Mouse (Mus musculus) spleen, postnatal 14 days (tissue): ENCODE measurements at regions not wholly inside any gene's neighbourhood (a gene's known extent, or its start where the extent isn't known, plus 50 kb on each side); places are given as distances from the start of the nearest gene placed in this dataset.

Source experiments
- DNase-seq, 2 experiments: peaks; one replicate each; pipeline ENCODE4 v3.0.0; 2021 to 2022; ENCODE audit warnings: low spot score in 2 of 2

- no peak for DNase-seq
Observed at GRCm38 (mm10) chr7:111420698-111421097, 337.9 kb upstream of the Eif4g2 start.

DNA sequence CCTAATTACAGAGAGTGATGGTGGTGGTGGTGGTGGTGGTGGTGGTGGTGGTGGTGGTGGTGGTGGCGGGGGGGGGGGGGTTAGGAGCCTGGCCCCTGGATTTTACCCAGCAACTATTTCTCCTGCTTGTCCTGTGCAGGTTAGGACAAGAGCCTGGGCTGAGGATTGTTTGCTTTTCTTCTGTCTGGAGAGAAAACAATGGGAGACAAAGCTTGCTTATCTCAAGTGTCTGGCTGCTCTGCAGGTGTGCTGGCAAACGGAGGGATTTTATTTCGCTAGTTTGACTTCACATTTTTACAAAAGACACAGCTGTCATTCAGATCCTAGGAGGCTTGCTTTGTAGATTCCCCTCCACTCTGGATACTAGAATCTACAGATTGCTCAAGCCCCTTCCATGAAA, 334.9 kb upstream of the Eif4g2 start:
- DNase-seq, result no peak

DNA sequence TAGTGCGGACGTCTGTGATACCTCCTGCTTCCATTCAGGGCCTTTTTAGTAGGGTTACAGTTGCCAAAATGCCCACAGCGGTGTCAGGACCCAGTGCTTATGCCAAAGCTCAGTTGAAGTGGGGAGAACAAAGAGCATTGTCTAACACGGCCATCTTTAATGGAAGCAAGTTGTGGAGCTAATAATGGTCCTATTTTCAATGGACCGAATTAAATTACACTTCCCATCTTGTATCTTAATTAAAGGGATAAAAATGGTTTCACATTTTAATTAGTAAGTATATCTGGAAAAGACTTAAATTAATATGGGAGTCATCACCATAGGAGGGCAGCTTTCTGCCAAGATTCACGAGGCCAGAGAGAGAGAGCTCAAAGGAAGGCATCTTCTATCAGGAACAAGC, 333.2 kb upstream of the Eif4g2 start:
- no peak for DNase-seq

DNA sequence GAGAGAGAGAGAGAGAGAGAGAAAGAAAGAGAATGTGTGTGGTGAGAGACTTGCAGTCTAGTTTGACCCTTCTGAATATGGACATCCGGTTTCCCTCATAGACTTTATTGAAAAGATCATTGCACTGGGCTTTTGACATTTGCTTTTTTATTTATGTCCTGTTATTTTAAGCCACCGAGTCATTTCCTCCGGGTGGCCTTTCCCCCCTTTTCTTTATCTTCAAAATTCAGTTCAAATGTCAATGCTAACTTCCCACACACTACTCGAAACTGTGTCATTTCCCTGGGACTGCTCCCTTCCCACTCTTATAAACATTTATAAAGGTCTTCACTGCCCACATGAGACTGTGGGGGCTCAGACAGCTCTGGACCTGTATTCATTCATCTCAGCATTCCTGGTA, 330.9 kb upstream of the Eif4g2 start:
- DNase-seq, result no peak

DNA sequence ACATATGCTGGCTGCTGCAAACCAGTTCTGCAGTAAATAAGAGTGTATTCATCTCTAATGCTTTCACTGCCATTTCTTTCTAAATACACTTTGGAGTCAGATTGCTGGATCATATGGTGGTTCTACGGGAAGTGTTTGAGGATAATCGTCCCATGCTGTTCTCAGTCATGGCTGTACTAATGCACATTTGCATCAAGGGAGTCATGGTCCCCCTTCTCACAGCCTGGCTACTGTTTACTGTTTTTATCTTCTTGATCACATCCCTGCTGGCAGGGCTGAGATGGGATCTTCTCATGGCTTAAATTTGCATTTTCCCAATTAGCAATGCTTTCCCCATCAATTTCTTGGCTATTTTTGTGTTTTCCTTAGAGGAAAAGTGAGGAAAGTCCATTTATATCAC, 330.1 kb upstream of the Eif4g2 start:
- DNase-seq, result no peak

DNA sequence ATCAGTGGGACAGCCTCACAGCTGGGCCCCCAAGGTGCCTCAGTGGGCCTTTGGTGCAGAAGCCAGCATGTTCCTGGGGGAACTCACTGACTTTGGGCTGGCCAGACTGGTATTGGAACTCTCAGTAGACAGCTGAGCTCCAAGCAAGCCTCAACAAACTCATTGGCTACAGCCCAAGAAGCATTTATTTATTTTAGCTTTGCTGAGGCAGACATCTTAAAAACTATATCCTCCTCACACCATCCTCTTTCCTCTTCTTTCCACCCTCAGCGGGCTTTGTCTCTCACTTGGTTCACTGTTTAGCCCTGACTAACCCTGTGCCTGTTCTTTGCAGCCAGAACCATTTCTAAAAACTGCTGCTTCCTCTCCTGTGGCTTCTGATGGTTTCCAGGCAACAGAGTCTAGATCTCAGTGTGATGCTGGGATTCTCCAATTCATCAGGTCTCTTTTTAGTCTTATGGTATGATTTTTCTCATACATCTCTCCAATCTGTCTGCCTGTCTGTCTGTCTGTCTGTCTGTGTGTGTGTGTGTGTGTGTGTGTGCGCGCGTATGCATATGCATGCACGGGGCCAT, 328.6 kb upstream of the Eif4g2 start:
- DNase-seq, result no peak

GRCm38 (mm10) chr7:111395972-111396371, 313.1 kb upstream of the Eif4g2 start:
- DNase-seq, result no peak

DNA sequence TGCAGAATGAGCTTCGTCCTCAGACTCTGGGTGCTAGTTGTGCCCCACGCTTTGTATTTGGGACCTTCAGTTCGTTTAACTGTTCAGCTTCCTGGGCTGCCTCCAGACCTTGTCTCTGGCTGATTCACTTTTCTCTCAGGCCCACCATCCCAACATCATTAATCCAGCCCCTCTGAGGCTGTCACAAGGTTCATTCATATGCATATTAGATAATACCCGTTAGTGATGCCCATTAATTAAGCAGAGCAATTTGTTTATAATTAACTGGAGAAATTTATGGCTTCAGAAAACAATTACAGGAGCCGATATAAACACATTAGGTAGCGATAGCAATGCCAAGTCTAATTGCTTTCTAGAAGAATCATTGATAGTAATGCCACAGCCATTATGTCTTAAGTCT, 312.3 kb upstream of the Eif4g2 start:
- DNase-seq, result no peak

- no peak for DNase-seq
Observed at GRCm38 (mm10) chr7:111393846-111394245, 311.0 kb upstream of the Eif4g2 start.

DNA sequence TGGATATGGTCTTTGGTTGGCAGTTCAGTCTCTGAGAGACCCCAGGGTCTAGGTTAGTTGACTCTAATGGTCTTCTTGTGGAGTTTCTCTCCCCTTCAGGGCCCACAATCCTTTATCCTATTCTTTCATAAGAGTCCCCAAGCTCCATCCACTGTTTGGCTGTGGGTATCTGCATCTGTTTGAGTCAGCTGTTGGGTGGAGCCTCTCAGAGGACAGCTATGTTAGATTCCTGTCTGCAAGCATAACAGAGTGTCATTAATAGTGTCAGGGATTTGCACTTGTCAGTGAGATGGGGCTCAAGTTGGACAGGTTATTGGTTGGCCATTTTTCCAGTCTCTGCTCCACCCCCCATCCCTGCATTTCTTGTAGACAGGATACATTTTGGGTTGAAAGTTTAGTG, 306.9 kb upstream of the Eif4g2 start:
- DNase-seq, result no peak

GRCm38 (mm10) chr7:111374534-111374933, 291.7 kb upstream of the Eif4g2 start:
- DNase-seq, result no peak

DNA sequence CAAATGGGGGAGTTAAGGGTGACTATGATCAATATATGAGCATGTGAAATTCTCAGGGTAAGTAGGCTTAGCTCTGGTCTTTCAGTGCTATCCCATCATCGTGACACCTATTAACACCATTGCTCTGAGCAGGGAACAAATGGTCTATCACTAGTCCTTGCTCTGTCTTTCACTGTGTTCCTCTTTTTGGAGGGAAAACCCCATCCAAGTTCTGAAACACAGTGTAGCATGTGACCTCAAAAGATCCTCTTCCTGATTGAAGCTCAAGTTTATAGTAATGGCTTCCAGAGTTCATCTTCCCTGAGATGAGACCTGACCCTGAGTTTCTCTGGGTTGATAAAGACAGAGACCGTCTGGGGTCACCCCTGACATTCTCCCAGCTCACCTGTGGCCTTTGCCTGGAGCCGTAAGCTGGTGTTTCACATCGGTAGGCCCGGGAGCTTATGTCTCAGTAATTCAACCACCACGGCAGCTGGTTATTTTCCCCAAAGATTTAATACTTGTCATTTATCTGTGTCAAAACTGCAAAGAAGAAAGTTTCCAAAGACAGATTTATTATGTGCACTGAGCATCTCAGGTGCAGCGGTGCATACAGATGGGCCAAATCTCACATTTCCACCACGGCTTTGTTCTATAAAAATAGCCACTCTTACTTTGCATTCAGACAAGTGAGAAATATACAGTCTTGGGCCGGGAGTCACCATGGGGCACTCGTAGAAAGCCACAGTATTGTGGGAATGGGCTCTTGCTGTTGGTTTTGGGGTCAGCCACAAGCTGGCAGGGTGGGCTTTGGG, 290.7 kb upstream of the Eif4g2 start:
- no peak for DNase-seq

DNA sequence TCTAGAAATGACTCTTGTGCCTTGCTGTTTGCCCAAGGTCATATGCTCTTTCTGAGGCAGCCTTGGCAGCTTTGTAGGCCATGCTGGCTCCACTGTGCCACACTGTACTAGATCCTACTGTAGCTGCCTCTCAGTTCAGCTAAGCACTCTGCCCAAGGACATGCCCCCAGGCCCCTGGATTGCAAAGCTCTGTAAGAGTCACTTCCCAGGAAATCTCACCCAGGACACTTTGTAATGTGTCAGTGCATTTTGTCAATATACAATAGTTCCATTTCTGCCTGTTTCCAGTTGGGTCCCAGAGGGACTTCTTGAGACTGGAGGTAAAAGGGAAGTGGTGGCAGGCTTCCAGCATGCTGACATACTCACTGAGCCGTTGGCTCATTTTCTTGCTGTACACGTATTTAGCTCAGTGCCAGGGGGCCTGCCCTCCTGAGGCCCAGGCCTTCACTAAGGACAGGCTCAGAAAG, 287.6 kb upstream of the Eif4g2 start:
- no peak for DNase-seq

DNA sequence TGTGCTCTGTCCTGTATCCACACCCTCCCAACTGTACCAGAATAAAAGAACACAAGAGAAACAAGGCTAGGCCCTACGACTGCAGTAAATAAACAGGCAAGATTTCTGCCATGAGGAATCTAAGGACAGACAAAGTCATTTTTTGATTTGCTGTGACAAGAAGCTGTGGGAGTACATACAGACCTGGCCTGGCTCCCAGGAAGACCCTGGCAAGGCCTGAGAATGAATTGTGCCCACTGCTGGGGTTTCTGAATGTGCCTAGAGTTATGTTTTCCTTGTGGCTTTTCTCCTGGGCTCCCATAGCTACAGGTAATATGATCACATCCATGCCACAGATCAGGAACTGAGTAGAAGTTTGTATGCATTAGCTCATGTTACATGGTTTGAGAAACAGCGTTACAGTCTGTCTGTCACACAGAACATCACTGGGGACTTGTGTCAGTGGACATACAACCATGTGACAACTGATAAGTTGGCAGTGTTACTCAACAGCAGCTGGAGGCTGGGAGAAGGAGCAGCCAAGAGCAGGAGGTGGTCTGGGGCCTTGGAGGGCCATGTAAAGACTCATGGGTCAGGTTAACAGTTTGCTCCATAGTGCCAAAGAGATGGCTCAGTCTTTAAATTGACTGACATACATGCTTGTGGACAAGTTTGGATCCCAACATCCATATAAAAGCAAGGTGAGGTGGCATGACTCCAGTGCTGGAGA, 285.6 kb upstream of the Eif4g2 start:
- DNase-seq, result no peak

DNA sequence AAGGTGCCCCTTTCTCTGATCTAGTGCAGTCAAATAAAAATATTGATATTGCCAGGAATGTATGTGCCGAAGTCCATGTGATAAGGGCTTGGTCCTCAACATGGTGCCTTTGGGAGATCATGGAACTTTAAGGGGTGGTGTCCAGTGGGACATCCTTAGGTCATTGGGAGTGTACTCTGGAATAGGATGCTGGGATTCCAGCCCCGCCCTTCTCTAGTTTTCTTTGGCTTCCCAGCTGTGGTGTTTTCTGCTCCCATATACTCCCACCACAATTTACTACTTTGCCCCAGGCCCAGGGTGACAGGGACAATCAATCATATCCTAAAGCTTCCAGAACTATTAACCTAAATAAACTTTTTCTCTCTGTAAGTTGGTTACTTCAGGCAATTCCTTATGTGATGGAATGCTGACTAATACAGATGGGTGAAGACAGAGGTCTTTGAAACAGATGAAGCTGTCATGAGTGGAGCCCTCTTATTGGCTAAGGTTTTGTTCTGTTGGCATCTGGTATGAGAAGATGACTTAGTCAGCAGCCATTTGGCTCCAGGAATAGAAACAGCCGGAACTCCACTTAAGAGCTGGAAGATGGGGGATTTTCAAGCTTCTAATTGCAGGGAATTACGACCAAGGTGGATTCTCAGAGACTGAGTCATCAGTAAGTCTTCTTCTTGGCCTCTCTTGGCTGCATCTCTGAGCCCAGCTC, 284.3 kb upstream of the Eif4g2 start:
- no peak for DNase-seq

GRCm38 (mm10) chr7:111365384-111365783, 282.6 kb upstream of the Eif4g2 start:
- DNase-seq, result no peak

- DNase-seq, result no peak
Observed at GRCm38 (mm10) chr7:111363206-111363605, 280.4 kb upstream of the Eif4g2 start.

GRCm38 (mm10) chr7:111362646-111363045, 279.8 kb upstream of the Eif4g2 start:
- DNase-seq, result no peak

- no peak for DNase-seq
Observed at GRCm38 (mm10) chr7:111355088-111355656, 272.3 kb upstream of the Eif4g2 start.

GRCm38 (mm10) chr7:111354066-111354465, 271.2 kb upstream of the Eif4g2 start:
- no peak for DNase-seq

- DNase-seq, result no peak
Observed at GRCm38 (mm10) chr7:111352176-111352575, 269.3 kb upstream of the Eif4g2 start.

GRCm38 (mm10) chr7:111345117-111345516, 262.3 kb upstream of the Eif4g2 start:
- no peak for DNase-seq
